Mouse (Mus musculus): ENCODE measurements around the gene Mri1.

Mri1 gene

GRCm38 (mm10) chr8:84236998-84237473, 20.1 kb downstream of the Mri1 start, which contains the start of gene Zswim4:
TSS of gene Zswim4 (minus strand) at chr8:84237055.
- peak; percentile 100 for DNase-seq (ENCODE audit: low read depth, low spot score)

GRCm38 (mm10) chr8:84236410-84236997, 20.6 kb downstream of the Mri1 start:
- no peak for DNase-seq (ENCODE audit: low read depth, low spot score)

GRCm38 (mm10) chr8:84235746-84236409, 21.2 kb downstream of the Mri1 start:
- DNase-seq (ENCODE audit: low read depth, low spot score): no peak

GRCm38 (mm10) chr8:84233055-84233454, 24.1 kb downstream of the Mri1 start:
- no peak for DNase-seq (ENCODE audit: low read depth, low spot score)

- peak; percentile 81 for DNase-seq (ENCODE audit: low read depth, low spot score)
These were observed 26.4 kb downstream of the Mri1 start for GRCm38 (mm10) chr8:84230735-84231134.

GRCm38 (mm10) chr8:84223322-84224029, 33.6 kb downstream of the Mri1 start:
- peak; percentile 67 for DNase-seq (ENCODE audit: low read depth, low spot score)

- DNase-seq (ENCODE audit: low read depth, low spot score): no peak
These were observed 34.5 kb downstream of the Mri1 start for GRCm38 (mm10) chr8:84222566-84223165.

- no peak for DNase-seq (ENCODE audit: low read depth, low spot score)
These were observed 37.0 kb downstream of the Mri1 start for GRCm38 (mm10) chr8:84220105-84220504.

GRCm38 (mm10) chr8:84218143-84218542, 39.0 kb downstream of the Mri1 start:
- DNase-seq (ENCODE audit: low read depth, low spot score): no peak

GRCm38 (mm10) chr8:84217206-84217605, 39.9 kb downstream of the Mri1 start:
- no peak for DNase-seq (ENCODE audit: low read depth, low spot score)

- no peak for DNase-seq (ENCODE audit: low read depth, low spot score)
These were observed 43.8 kb downstream of the Mri1 start for GRCm38 (mm10) chr8:84213277-84213676.

GRCm38 (mm10) chr8:84211881-84212563, 45.1 kb downstream of the Mri1 start:
- no peak for DNase-seq (ENCODE audit: low read depth, low spot score)

- no peak for DNase-seq (ENCODE audit: low read depth, low spot score)
These were observed 45.9 kb downstream of the Mri1 start for GRCm38 (mm10) chr8:84211202-84211601.

- peak; percentile 83 for DNase-seq (ENCODE audit: low read depth, low spot score)
These were observed 46.8 kb downstream of the Mri1 start for GRCm38 (mm10) chr8:84210167-84210791.

- no peak for DNase-seq (ENCODE audit: low read depth, low spot score)
These were observed 48.4 kb downstream of the Mri1 start for GRCm38 (mm10) chr8:84208381-84209380.

- no peak for DNase-seq (ENCODE audit: low read depth, low spot score)
These were observed 49.3 kb downstream of the Mri1 start for GRCm38 (mm10) chr8:84207811-84208210.

- peak; percentile 61 for DNase-seq (ENCODE audit: low read depth, low spot score)
These were observed 50.5 kb downstream of the Mri1 start for GRCm38 (mm10) chr8:84206666-84207065.

- no peak for DNase-seq (ENCODE audit: low read depth, low spot score)
These were observed 52.1 kb downstream of the Mri1 start for GRCm38 (mm10) chr8:84205073-84205472.

GRCm38 (mm10) chr8:84203975-84204772, 53.0 kb downstream of the Mri1 start:
- DNase-seq (ENCODE audit: low read depth, low spot score): peak; percentile 76

All from ZHBTc4 (cell line).